Mouse (Mus musculus) testis, adult 2 months (tissue): ENCODE data around the gene Dnajb4.

ENCODE experiments used
- CTCF ChIP-seq: fragments of 200-500 bp; IDR thresholded peaks from 2 replicates; pipeline ENCODE4 v1.5.1; 2012; ENCODE audit warnings: low read depth, mild to moderate bottlenecking, inconsistent platforms, low read length, moderate library complexity; ENCODE audit not compliant: control insufficient read depth, insufficient read depth, insufficient replicate concordance
- POLR2A ChIP-seq: fragments of 200-500 bp; IDR thresholded peaks from 2 replicates; pipeline ENCODE4 v1.6.1; 2012; ENCODE audit warnings: low read depth, mild to moderate bottlenecking, inconsistent platforms, low read length, moderate library complexity; ENCODE audit not compliant: control insufficient read depth

- TF ChIP-seq CTCF (no peak), POLR2A (no peak)
These were observed 18.7 kb upstream of the Dnajb4 start for GRCm38 (mm10) chr3:152228843-152229242.
